Mouse (Mus musculus): ENCODE results near the gene Tgm2.

DNA sequence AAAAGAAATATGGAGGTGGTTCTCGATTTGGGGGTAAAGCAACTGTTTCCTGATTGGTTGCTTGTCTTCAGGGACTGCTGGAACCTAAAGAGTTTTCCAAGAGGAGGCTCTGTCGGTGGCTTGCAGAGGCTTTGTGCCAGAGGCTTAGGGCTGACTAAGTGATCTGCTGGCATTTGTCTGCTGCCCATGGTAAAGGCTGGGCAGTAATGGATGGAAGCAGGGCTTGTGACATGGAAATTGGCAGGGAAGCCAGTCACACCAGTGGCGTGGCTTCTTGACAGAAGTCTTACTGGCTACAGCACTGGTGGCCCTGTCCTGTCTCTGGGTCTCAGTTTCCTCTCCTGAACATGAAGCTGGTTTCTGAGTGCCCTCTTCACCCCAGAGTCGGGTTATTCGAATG lies 49.2 kb downstream of the Tgm2 start:
- TF ChIP-seq EP300 (IDR thresholded peaks at IDR 0.05; ENCODE audit: low read depth): no peak
- no peak for TF ChIP-seq CTCF (IDR thresholded peaks at IDR 0.05; ENCODE audit: low read depth)

Measured in liver, embryonic 14.5 days (tissue).